Mouse (Mus musculus) liver, embryonic 14.5 days (tissue): ENCODE measurements around the gene Gal3st2.
A peak's percentile ranks its signal among the peaks of the same experiment; 100 is the strongest.
"Not testable (repeated sequence)": the region's sequence is repeated elsewhere in the genome, so short reads cannot be mapped to it uniquely, and the experiment has no call there.

Experiments used
- CTCF ChIP-seq: IDR thresholded peaks from 2 replicates; pipeline ENCODE4 v1.5.1; 2016; ENCODE audit warnings: antibody characterized with exemption, low read depth, control low read depth
- EP300 ChIP-seq: IDR thresholded peaks from 2 replicates; pipeline ENCODE4 v1.6.1; 2016; ENCODE audit warnings: antibody characterized with exemption, low read depth

GRCm38 (mm10) chr1:93832754-93833360, 28.2 kb upstream of the Gal3st2 start:
- peak; percentile 52 for TF ChIP-seq CTCF
- not testable (repeated sequence) for TF ChIP-seq EP300
